Mouse (Mus musculus) neural tube, embryonic 14.5 days (tissue): ENCODE measurements around the gene Nid1. TPM values are rescaled to one million over a fixed set of nuclear protein-coding genes. Genes with fewer than 3 reads are reported as not detected.

Source experiments
- ATAC-seq: fragments of 200-750 bp; cut with Nextera tagmentation; 2 replicates; pipeline ENCODE4 v1.8.0; 2017; ENCODE audit warnings: low read depth, mild to moderate bottlenecking, moderate TSS enrichment, moderate library complexity
- H3K27ac ChIP-seq: fragments of 300-500 bp; sonication (generic); 2 replicates; pipeline ENCODE4 v1.5.1; 2014; ENCODE audit warnings: low read depth, mild to moderate bottlenecking, control low read depth, low read length, moderate library complexity, mixed read lengths
- H3K27me3 ChIP-seq: fragments of 300-500 bp; sonication (generic); 2 replicates; pipeline ENCODE4 v1.6.1; 2014; ENCODE audit warnings: low read length; ENCODE audit not compliant: control insufficient read depth, insufficient read depth
- H3K36me3 ChIP-seq: fragments of 300-500 bp; sonication (generic); 2 replicates; pipeline ENCODE4 v1.6.1; 2014; ENCODE audit warnings: low read length, mixed read lengths; ENCODE audit not compliant: control insufficient read depth, insufficient read depth
- H3K4me1 ChIP-seq: fragments of 300-500 bp; sonication (generic); 2 replicates; pipeline ENCODE4 v1.6.1; 2014; ENCODE audit warnings: low read length; ENCODE audit not compliant: control insufficient read depth, insufficient read depth
- H3K4me2 ChIP-seq: fragments of 300-500 bp; sonication (generic); 2 replicates; pipeline ENCODE4 v1.6.1; 2014; ENCODE audit warnings: mild to moderate bottlenecking, low read depth, low read length, control low read depth
- H3K4me3 ChIP-seq: fragments of 300-500 bp; sonication (generic); 2 replicates; pipeline ENCODE4 v1.5.1; 2014; ENCODE audit warnings: low read depth, low read length, control low read depth, mixed read lengths
- H3K9ac ChIP-seq: fragments of 300-500 bp; sonication (generic); replicated peaks from 2 replicates; pipeline ENCODE4 v1.6.1; 2014; ENCODE audit warnings: low read depth, mild to moderate bottlenecking, control low read depth, low read length, mixed read lengths
- H3K9me3 ChIP-seq: fragments of 300-500 bp; sonication (generic); 2 replicates; pipeline ENCODE4 v1.6.1; 2016; ENCODE audit warnings: low read length; ENCODE audit not compliant: control insufficient read depth
- WGBS: fragments of 180-500 bp; shearing (Covaris S2); extraction: QIAGEN DNeasy Blood & Tissue Kit; methylation state at CpG from one replicate; pipeline ENCODE4 v1.1.7; 2014; 5-methylcytosine and 5-hydroxymethylcytosine counted together
- polyA plus RNA-seq: library from polyadenylated mRNA; unstranded; fragments of >200 nt; fragmentation: Nextera tagmentation; extraction: Ambion mirVana; gene quantifications from 2 replicates; pipeline ENCODE4 v1.2.1, GENCODE M21; 2014

The Nid1 gene
- polyA plus RNA-seq, 1 experiment from 2014 or later: 39.1 TPM

DNA sequence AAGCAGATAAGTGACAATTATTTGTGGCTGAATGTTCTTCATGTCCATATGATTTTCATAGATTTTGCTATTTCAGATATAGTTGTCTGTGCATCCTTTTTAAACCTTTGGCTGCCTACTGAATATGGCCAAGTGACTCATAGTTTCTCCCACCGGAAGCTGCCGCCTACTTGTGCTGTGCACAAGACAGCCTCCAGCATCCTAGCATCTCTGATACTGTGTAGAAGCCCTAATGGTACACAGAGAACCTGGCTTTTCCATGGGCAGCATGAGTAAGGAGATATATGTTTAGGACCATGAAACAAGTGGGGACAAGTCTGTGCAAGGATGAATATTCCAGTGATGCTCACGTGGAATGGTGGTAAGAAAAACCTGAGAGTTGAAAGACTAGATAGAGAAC is 117.8 kb downstream of the Nid1 start:
- WGBS: 94% methylated on average over 3 of the region's 3 CpGs
- no peaks in the 10 kb centered on the region for H3K27me3 ChIP-seq
- H3K4me1 ChIP-seq: no peaks in the 10 kb centered on the region
- H3K27ac ChIP-seq: no peak overlapping the region
- no peak overlapping the region for H3K9ac ChIP-seq
- no peaks in the 10 kb centered on the region for H3K36me3 ChIP-seq
- H3K9me3 ChIP-seq: no peaks in the 10 kb centered on the region
- no peak for ATAC-seq
- H3K4me3 ChIP-seq: no peak overlapping the region
- no peak overlapping the region for H3K4me2 ChIP-seq

- Histone ChIP-seq H3K4me2 (no peak overlapping the region), H3K9me3 (no peaks in the 10 kb centered on the region), H3K4me1 (no peaks in the 10 kb centered on the region), H3K4me3 (no peak overlapping the region), H3K27me3 (no peaks in the 10 kb centered on the region), H3K9ac (no peak overlapping the region), H3K36me3 (no peaks in the 10 kb centered on the region), H3K27ac (no peak overlapping the region)
- no peak for ATAC-seq
- WGBS: 90% methylated on average over 5 of the region's 5 CpGs
Observed at GRCm38 (mm10) chr13:13557001-13557743, 119.8 kb downstream of the Nid1 start.

DNA sequence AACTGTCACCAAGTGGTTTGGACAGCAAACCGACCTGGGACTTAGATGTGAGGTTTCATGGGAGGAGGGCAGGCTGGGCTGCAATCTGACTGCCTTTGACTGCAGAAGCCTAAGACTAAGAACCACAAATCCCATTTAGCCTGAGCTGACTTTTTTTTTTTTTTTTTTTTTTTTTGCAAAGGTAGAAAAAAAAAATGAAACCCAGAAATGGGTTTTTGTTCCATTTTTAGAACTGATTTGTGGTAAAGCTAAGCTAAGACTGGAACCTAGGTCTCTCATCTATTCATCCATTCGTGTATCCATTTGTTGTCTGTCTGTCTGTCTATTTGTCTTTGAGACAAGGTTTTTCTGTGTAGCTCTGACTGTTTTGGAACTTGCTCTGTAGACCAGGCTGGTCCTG is 120.9 kb downstream of the Nid1 start:
- WGBS: 74% methylated on average over 2 of the region's 2 CpGs
- H3K4me2 ChIP-seq: no peak overlapping the region
- H3K4me3 ChIP-seq: no peak overlapping the region
- H3K4me1 ChIP-seq: no peaks in the 10 kb centered on the region
- H3K36me3 ChIP-seq: no peaks in the 10 kb centered on the region
- no peaks in the 10 kb centered on the region for H3K9me3 ChIP-seq
- H3K27me3 ChIP-seq: no peaks in the 10 kb centered on the region
- H3K9ac ChIP-seq: no peak overlapping the region
- no peak overlapping the region for H3K27ac ChIP-seq
- no peak for ATAC-seq

DNA sequence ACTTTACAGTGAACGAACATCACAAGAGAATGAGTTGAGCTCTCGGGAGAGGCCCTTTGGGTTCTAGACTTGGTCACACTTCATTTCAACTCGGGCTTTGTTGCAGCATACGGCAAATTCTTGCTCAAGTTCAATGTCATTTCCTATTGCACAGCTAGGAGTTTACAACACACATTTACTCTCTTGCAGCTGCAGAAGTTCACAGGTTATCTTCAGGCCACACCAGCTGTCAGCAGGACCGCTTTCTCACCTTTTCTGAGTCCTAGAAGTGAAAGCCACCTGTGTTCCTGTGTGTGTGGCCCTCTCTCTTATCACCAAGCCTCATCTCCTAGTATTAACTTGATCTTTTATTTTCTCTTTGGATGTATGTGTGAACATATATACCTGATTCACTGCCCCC is 121.5 kb downstream of the Nid1 start:
- no peak overlapping the region for H3K27ac ChIP-seq
- no peak overlapping the region for H3K4me2 ChIP-seq
- ATAC-seq: no peak
- no peaks in the 10 kb centered on the region for H3K27me3 ChIP-seq
- H3K9ac ChIP-seq: no peak overlapping the region
- WGBS: 82% methylated on average over 5 of the region's 5 CpGs
- H3K4me3 ChIP-seq: no peak overlapping the region
- H3K36me3 ChIP-seq: no peaks in the 10 kb centered on the region
- no peaks in the 10 kb centered on the region for H3K4me1 ChIP-seq
- H3K9me3 ChIP-seq: no peaks in the 10 kb centered on the region

Other genes with a start within 250 kb of the Nid1 start
- 28.4 and 32.3 TPM in 2 replicates for gene Gpr137b, start 43.5 kb upstream of the Nid1 start, polyA plus RNA-seq
- 5.7 and 9.7 TPM in 2 replicates for gene Lyst, start 152.8 kb downstream of the Nid1 start, polyA plus RNA-seq